Mouse (Mus musculus): ENCODE measurements at regions not wholly inside any gene's neighbourhood (a gene's known extent, or its start where the extent isn't known, plus 50 kb on each side); places are given as distances from the start of the nearest gene placed in this dataset.

DNA sequence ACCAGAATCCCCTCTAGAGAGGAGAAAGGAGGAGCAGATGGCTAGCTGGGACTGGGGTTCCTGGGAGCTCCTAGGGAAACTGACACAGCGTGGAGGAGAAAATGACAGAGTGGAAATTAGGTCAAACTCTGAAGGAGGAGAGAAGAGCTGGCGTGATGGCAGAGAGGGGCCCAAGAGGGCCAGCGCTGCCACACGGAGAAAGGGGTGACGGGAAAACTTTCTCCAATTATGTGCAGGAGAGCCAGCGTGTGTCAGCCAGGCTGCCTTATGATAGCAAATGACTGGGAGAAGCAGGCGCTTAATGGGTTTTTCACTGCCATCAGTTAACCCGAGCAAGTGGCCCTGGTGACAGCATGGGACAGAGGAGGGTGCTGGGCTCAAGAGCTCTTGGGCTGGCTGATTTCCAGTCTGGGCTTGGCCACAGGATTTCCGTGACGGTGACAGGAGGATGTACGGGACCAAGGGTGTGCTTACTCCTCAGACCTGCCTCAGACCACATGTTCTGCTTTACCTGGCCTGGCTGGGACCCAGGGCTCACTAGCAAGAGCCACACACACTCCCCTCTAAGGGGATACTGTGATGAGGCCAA, 102.9 kb downstream of the Plxna1 start:
- DNase-seq: no peak

DNA sequence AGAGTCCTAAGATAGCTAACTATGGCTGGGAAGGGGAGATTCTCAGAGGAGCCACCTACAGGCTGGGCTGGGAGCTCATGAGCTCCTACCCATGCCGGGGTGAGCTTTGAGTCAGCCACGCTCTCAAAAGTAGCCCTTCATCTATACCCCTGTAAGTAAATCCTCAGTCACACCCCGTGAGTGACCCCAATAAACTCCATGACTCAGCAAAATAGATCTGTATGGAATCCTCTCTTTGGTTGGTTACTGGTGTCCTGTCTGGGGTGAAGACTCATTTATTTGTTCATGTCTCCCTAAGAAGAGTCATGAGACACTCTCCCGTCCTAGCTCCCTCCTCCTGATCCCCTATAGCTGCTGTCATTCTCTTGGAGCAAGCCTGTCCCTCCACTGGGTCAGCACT, 99.5 kb downstream of the Plxna1 start:
- no peak for DNase-seq

DNA sequence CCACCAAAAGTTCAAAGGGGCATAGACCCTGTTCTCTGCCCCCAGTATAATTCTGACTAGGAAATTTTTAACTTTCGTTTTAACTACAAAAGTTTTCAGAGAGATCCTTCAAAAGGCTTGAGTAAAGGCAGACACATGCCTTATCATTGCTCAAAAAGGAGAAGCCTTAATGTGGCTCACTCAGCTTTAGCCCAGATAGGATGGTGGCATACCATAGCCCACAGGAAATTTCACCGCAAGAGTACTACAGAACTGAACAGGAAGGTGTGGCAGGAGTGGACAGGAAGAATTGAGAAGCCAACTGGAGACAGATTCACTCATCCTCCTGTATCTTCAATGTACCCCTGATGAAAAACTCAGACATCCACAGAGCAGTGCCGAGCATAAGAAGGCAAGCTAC, 97.1 kb downstream of the Plxna1 start:
- DNase-seq: no peak

All from thymus, postnatal 14 days (tissue).